Mouse (Mus musculus): Measurements from ENCODE around the gene Il34. TPM values are rescaled to one million over a fixed set of nuclear protein-coding genes. Genes with fewer than 3 reads are reported as not detected.

The Il34 gene
- polyA plus RNA-seq, 1 experiment from 2014 or later, result 1.1 TPM

DNA sequence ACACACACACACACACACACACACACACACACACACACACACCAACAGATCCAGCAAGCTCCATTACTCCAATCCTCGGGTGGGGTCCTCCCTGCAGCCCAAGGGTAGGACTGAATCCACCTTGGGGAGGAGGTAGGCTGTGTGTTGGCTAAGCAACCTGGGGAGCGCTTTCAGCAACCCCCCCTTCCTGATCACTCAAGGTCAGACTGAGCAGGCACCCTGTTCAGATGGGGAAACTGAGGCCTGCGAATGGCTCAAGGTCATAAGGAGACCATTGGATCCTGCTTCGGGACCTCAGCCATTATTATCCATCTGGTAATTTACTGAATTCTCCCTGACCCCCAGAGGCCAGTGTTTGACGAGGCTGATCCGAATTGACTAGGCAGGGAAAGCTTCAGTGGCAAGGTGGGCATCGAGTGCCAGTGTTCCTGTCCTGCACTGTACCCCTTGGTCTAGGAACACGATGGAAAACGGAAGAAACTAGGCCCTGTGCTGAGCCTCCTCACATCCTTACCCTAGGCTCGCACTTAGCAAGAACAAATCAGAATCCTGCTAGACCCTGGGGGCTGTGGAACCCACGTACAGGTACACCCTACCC is 83.2 kb downstream of the Il34 start:
- Histone ChIP-seq H3K4me2 (replicated peaks) (peak overlapping the region; percentile 77), H3K36me3 (peaks cover 10% of the 10 kb centered on the region), H3K27ac (replicated peaks) (peak overlapping the region; percentile 90; the same call in 1 of the 2 replicates), H3K4me1 (peaks cover 69% of the 10 kb centered on the region), H3K27me3 (no peaks in the 10 kb centered on the region), H3K9ac (replicated peaks) (peak overlapping the region; percentile 92), H3K4me3 (peak overlapping the region; percentile 77), H3K9me3 (no peaks in the 10 kb centered on the region)
- no peak for ATAC-seq (ENCODE audit: low FRiP score, low read depth)
- WGBS, result 51% methylated on average over 11 of the region's 11 CpGs

DNA sequence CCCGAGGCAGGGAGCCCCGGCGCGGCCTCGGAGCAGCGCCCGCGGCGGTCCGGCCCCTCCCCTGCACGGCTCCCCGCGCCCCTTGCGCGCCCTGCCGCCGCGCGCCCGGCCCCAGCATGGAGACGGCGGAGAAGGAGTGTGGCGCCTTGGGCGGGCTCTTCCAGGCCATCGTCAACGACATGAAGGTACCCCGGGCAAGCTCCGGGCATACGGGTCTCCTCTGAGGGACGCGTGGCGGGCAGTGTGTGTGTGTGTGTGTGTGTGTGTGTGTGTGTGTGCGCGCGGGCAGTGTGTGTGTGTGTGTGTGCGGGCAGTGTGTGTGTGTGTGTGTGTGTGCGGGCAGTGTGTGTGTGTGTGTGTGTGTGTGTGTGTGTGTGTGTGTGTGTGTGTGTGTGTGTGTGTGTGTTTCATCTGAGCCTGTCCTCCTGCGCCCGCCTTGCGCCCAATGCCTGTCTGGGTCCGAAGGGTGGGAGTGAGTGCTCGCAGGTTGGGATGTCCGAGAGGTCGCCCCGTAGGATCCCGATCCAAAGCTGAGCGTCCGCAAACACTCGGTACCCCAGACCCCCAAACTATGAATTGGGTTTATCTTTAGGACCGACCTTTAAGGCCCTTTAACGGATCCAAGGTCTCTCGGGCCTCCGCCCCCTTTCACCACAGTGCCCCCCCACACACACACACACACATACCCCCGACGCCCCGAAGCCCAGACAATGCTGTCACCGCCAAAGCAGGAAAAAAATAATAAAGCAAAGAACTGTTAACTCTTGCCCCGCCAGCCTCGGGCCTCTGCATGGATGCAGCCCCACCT is 83.9 kb downstream of the Il34 start:
- no peaks in the 10 kb centered on the region for H3K9me3 ChIP-seq
- peak overlapping the region; percentile 90 for H3K27ac ChIP-seq (replicated peaks)
- peaks cover 64% of the 10 kb centered on the region for H3K4me1 ChIP-seq
- WGBS, result under 1% methylated on average over 46 of the region's 59 CpGs
- ATAC-seq (ENCODE audit: low FRiP score, low read depth), result peak; percentile 75
- peak overlapping the region; percentile 77 for H3K4me3 ChIP-seq
- 0 out of 2 replicates have a peak, but pooled peaks cover 4% of the 10 kb centered on the region for H3K36me3 ChIP-seq
- H3K4me2 ChIP-seq (replicated peaks), result peak overlapping the region; percentile 77
- H3K9ac ChIP-seq (replicated peaks), result peak overlapping the region; percentile 92
- no peaks in the 10 kb centered on the region for H3K27me3 ChIP-seq

DNA sequence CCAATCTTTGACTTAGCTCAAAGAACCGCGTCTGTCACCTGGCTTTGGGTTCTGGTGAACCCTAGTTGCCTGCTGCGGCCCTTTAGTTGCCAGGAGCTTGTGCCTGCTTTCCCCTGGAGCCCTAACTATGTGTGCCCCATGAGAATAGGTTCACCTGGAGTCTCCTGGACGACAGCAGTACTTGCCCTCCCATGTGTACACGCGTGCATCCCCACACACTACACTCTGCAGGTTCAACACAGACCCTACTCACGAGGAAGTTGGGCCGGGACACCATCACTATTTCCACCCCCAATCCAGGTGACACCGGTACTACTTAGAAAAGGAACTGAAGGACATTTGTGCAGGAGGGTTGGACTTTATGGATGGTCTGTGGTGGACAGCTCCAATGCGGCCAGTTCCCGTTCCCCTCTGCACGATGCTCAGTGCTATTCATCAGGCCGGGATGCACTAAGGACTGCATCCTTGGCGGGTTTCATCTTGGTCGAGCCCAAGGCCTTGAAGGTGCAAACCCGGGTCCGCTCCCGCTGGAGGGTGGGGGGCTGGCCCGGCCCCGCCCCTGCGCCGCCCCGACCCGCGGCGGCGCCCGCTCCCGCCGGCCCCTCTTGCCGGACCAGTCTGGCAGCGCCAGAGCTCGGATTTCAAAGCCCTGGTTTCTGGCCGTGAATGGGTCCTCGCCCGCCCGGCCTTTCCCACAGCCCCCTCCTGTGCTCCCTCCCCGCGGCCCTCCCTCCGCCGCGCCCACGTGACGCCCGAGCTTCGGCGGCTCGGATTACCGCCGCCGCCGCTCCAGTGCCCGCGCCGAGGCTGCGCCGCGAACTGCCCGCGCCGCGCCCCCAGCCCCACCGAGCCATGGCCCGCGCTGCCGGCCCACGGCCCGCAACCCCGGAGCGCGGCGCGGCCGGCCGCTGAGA is 84.8 kb downstream of the Il34 start, which contains the start of gene Mtss1l:
TSS of gene Mtss1l (plus strand) at position 792 of the 914 bp plus-strand sequence.
- peaks cover 64% of the 10 kb centered on the region for H3K4me1 ChIP-seq
- H3K9ac ChIP-seq (replicated peaks), result peak within 1 kb of the TSS; percentile 92
- ATAC-seq (ENCODE audit: low FRiP score, low read depth), result peak; percentile 88
- 0 out of 2 replicates have a peak, but pooled peaks cover 4% of the 10 kb centered on the region for H3K36me3 ChIP-seq
- peak within 1 kb of the TSS; percentile 77 for H3K4me3 ChIP-seq
- no peaks in the 10 kb centered on the region for H3K9me3 ChIP-seq
- peak within 1 kb of the TSS; percentile 77 for H3K4me2 ChIP-seq (replicated peaks)
- 4% methylated on average over 73 of the region's 75 CpGs for WGBS
- no peaks in the 10 kb centered on the region for H3K27me3 ChIP-seq
- H3K27ac ChIP-seq (replicated peaks), result peak within 1 kb of the TSS; percentile 90

DNA sequence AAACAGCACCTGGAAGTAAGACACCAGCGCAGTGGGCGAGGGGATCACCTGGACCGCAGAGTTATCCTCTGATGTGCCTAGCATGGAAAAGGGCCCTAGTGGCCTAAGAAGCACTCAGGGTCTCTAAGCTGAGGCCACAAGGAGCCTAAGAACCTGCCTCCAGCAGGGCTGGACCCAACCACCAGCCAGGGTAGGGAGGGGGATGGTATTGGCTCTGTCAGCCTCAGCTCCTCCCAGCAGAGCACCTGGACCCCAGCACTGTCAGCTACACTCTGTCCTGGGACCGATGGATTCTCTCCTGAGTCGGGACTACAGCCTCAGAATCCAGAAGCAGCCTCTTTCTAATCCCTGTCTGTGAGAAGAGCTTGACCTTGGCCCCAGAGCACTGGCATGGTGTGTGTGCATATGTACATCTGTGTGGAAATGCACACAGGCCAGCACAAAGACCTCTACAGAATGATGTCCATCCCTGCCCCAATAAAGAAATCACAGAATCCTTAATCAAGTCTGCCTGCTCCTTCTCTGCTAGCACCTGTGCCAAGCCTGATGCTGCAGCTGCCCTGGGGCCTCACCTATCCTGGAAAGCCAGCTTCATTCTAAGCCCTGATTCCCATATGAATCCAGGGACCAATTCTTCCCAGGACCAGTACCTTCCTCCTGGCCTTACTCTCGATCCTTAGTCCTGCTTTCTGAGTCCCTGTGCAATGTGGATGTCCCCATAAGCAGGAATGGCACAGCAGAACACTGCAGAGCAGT is 85.6 kb downstream of the Il34 start:
- Histone ChIP-seq H3K4me3 (peak overlapping the region; percentile 77), H3K4me2 (replicated peaks) (peak overlapping the region; percentile 77), H3K27ac (replicated peaks) (peak overlapping the region; percentile 90), H3K9me3 (no peaks in the 10 kb centered on the region), H3K27me3 (no peaks in the 10 kb centered on the region), H3K36me3 (0 out of 2 replicates have a peak, but pooled peaks cover 4% of the 10 kb centered on the region), H3K9ac (replicated peaks) (peak overlapping the region; percentile 92; the same call in 1 of the 2 replicates), H3K4me1 (peaks cover 64% of the 10 kb centered on the region)
- ATAC-seq (ENCODE audit: low FRiP score, low read depth), result no peak
- 52% methylated on average over 6 of the region's 6 CpGs for WGBS

DNA sequence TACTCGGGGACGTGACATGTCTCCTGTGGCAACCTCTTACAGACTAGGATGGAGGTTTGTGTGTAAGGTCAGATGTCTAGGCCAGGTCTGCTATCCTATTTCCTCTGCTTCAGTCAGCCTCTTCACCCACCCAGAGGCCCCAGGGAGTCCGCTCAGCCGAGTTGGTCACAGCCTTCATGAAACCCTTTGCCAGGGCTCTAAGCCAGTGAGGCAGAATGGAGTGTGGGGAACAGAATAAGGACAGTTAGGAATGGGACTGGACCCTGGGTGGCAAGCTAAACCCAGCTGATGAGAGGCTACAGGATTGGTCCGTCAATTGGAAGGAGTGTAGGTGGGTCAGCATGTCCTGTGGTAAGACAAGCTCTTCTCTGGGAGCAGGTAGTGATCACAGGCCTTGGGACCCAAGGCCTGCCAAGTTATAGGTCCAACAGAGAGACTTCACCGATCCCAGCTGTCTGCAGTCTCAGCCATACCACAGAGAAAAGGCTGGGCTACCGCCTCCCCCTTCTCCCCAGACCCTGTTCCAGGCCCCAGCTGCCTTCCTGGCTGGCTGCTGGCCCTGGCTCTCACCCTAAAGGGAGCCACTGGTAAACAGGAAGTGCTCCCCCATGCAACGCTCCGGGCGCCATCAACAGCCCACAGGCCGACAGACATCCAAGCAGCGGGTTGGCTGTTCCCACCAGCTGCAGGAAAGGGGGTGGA is 86.6 kb downstream of the Il34 start:
- H3K9ac ChIP-seq (replicated peaks), result no peak overlapping the region
- no peak overlapping the region for H3K4me2 ChIP-seq (replicated peaks)
- H3K27me3 ChIP-seq, result no peaks in the 10 kb centered on the region
- H3K4me1 ChIP-seq, result peaks cover 55% of the 10 kb centered on the region
- ATAC-seq (ENCODE audit: low FRiP score, low read depth), result no peak
- no peaks in the 10 kb centered on the region for H3K9me3 ChIP-seq
- 54% methylated on average over 12 of the region's 12 CpGs for WGBS
- H3K27ac ChIP-seq (replicated peaks), result no peak overlapping the region
- H3K4me3 ChIP-seq, result no peak overlapping the region
- 0 out of 2 replicates have a peak, but pooled peaks cover 3% of the 10 kb centered on the region for H3K36me3 ChIP-seq

DNA sequence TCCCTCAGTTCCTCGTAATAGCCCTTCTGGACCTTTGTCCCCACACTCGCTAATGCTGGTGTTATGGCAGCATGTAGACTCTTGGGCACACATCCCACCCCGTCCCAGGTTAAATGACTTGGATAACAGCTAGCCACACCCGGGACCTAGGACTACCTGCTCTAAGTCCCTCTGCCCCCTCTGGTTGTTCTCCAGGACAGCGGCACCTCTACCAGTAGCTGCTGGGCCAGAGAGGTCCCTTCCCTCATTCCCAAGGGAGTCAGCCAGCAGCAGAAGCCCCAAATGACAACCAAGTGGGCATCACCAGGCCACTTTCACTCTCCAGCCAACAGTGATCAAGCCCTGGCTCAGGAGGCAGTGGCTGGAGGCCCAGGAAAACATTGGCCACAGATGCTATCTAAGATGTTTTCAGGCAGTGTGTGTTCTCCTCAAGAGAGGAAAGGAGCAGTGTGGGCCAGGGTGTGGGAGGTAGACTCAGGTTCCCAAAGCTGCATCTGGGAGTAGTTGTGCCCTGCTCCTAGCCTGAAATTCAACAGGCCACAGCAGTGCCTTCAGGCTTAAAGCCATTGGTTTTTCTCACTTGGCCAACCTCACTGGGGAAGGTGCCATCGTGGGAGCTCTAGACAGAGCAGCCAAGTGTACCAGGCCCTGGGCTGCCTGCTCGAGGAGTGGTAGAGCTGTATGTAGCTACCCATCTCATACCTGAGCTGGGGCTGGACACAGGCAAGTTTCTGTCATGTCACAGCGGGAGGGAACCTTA is 87.3 kb downstream of the Il34 start:
- H3K4me3 ChIP-seq, result no peak overlapping the region
- H3K4me1 ChIP-seq, result peaks cover 47% of the 10 kb centered on the region
- no peak overlapping the region for H3K9ac ChIP-seq (replicated peaks)
- ATAC-seq (ENCODE audit: low FRiP score, low read depth), result no peak
- no peak overlapping the region for H3K4me2 ChIP-seq (replicated peaks)
- WGBS, result 87% methylated on average over 8 of the region's 8 CpGs
- H3K27me3 ChIP-seq, result no peaks in the 10 kb centered on the region
- no peaks in the 10 kb centered on the region for H3K9me3 ChIP-seq
- peaks cover 5% of the 10 kb centered on the region for H3K36me3 ChIP-seq
- H3K27ac ChIP-seq (replicated peaks), result no peak overlapping the region

DNA sequence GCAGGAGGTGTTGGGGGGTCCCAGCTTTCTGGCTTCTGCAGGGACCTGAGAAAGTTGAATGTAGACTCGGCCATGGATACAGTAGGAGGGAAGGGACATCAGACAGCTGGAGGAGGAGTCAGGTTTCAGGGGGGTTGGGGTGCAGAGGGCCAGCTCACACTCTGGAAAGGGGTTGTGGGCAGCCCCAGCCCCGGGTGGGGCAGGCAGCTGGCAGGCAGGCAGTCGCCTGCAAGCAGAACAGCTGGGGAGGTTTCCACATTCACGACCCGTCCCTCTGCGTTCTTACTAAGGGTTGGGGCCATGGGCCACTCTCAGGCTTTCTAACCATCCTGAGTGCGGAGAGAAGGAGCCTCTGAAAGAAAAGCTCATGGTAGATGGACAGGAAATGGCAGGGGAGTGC is 88.6 kb downstream of the Il34 start:
- Histone ChIP-seq H3K9ac (replicated peaks) (no peak overlapping the region), H3K4me3 (no peak overlapping the region), H3K27ac (replicated peaks) (no peak overlapping the region), H3K4me2 (replicated peaks) (no peak overlapping the region), H3K4me1 (peaks cover 35% of the 10 kb centered on the region), H3K36me3 (peaks cover 18% of the 10 kb centered on the region), H3K27me3 (no peaks in the 10 kb centered on the region), H3K9me3 (no peaks in the 10 kb centered on the region)
- no peak for ATAC-seq (ENCODE audit: low FRiP score, low read depth)
- WGBS, result 70% methylated on average over 7 of the region's 7 CpGs

DNA sequence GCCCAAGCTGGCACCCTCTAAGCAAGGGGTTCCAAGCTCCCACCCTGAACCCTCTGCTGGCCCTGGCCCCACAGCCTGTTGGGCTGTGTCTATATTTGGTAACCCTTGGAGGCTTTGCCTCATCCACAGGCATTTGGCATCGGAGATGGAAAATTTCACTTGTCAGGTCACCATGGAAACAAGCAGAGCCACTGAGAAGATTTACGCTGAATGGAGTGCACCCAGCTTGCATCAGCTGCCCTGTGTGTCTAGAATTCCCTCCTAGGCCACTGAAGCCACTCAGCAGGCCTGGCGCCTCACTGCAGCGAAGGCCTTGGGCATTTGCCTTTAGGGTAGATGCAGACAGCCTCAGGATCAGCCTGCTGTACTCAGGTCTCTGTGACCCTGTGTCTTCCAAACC is 89.6 kb downstream of the Il34 start:
- Histone ChIP-seq H3K9ac (replicated peaks) (0 out of 2 replicates have a peak overlapping the region, but pooled peaks have one; percentile 21), H3K27ac (replicated peaks) (peak overlapping the region; percentile 54), H3K9me3 (no peaks in the 10 kb centered on the region), H3K4me3 (no peak overlapping the region), H3K36me3 (peaks cover 28% of the 10 kb centered on the region), H3K27me3 (no peaks in the 10 kb centered on the region), H3K4me2 (replicated peaks) (no peak overlapping the region), H3K4me1 (peaks cover 33% of the 10 kb centered on the region)
- 59% methylated on average over 4 of the region's 4 CpGs for WGBS
- no peak for ATAC-seq (ENCODE audit: low FRiP score, low read depth)

DNA sequence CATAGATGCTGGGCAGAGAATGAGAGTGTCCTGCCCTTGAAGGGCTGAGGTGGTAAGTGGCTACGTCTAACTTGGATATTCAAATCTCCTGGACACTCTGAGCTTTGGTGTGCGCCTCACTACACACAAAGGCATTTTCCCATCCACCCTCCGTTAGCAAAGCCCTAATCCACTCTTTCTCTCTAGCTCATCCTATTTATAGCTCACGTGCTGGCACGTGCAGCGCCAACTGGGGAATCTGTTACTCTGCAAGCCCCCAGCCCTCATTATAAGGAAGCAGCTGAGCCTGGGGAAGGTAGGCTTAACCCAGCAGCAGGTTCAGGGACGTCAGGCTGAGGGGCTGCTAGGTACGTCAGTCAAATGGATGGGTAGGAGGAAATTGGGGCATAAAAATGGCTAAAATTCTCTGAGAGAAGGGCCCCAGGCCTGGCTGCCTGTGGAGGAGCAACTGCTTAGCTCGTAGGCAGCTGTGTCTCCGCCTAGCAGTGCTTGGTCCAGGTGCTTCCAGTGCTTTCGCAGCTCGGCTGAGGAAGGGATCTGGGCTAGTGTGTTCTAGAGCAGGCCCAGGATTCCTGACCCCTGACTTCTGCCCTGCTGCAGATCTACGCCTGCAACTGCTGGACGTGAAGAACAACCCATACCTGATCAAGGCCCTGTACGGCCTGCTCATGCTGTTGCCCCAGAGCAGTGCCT is 90.8 kb downstream of the Il34 start:
- peaks cover 38% of the 10 kb centered on the region for H3K36me3 ChIP-seq
- H3K4me1 ChIP-seq, result peaks cover 23% of the 10 kb centered on the region
- no peak overlapping the region for H3K9ac ChIP-seq (replicated peaks)
- 67% methylated on average over 15 of the region's 15 CpGs for whole genome bisulfite sequencing
- H3K9me3 ChIP-seq, result no peaks in the 10 kb centered on the region
- H3K27me3 ChIP-seq, result no peaks in the 10 kb centered on the region
- no peak overlapping the region for H3K4me2 ChIP-seq (replicated peaks)
- no peak overlapping the region for H3K4me3 ChIP-seq
- ATAC-seq (ENCODE audit: low FRiP score, low read depth), result 0 out of 2 replicates have a peak, but pooled peaks have one; percentile 20
- H3K27ac ChIP-seq (replicated peaks), result peak overlapping the region; percentile 39; the same call in 1 of the 2 replicates

DNA sequence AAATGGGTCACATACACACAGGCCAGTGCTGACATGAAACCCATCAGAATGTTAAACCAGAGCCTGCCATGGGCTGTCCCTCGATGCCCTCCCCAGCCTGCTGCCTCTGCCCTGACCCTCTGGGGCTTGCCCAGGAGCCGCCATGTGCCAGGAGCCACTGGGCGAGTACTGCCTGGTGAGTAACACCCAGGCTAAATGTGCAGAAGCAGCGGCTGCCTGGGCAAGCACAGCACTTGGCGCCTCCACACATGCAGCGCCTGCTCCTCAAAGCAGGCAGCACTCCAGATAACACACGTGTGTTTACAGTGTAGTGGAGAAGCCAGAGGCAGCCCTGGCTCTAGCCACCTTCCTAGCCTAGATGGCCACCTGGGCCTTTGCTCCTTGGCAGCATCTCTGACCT is 92.7 kb downstream of the Il34 start:
- ATAC-seq (ENCODE audit: low FRiP score, low read depth), result no peak
- WGBS, result 91% methylated on average over 7 of the region's 7 CpGs
- Histone ChIP-seq H3K36me3 (peaks cover 44% of the 10 kb centered on the region), H3K4me2 (replicated peaks) (no peak overlapping the region), H3K27ac (replicated peaks) (no peak overlapping the region), H3K27me3 (no peaks in the 10 kb centered on the region), H3K9ac (replicated peaks) (no peak overlapping the region), H3K4me1 (peaks cover 14% of the 10 kb centered on the region), H3K9me3 (no peaks in the 10 kb centered on the region), H3K4me3 (no peak overlapping the region)

Measured in midbrain, embryonic 12.5 days (tissue).